Mouse (Mus musculus): Measurements from ENCODE around the gene Cep128. TPM values are rescaled to one million over a fixed set of nuclear protein-coding genes. Genes with fewer than 3 reads are reported as not detected.
A peak's percentile ranks its signal among the peaks of the same experiment; 100 is the strongest.
"Not testable (repeated sequence)": the region's sequence is repeated elsewhere in the genome, so short reads cannot be mapped to it uniquely, and the experiment has no call there.

Gene Cep128
- polyA plus RNA-seq, 1 experiment from 2014 or later, result 9.0 TPM

DNA sequence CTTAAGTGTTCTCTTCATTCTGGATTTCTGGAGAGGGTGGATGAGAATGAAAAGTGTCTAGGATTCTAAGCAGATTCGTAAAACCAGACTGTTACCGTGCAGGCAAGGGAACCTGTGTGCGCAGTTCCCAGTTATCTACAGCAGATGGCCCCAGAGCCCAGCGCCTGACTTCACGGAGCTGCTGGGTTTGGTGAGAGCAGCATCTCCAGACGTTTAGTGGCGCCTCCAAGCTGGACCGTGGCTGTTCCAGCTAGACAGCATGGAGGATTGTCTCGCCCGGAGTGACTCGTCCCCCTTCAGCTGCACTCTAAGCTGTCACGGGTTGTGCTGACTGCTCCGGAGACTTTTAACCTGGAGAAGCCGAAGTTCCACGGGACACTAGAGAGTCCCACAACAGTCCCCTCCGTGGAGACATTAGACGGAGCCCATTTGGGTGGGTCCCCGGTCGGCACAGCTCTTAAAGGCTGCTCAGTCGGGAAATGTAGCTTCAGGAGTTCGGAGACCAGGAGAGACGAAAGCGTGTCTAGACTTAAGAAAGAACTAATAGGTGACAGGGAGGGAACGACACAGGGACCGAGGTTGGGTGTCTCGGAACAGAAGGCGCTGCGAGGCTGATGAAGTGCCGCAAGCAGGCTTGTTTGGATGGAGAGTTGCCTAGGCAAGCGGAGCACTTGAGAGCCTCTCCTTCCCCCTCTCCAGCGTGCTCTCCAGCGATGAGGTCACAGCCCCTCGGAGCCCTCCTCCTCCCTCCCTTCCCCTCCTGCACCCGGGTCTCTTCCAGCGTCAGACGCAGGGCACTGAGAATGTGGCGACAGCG, 16.2 kb upstream of the Cep128 start:
- Histone ChIP-seq H3K27me3 (replicated peaks) (peaks cover 12% of the 10 kb centered on the region), H3K9me3 (no peaks in the 10 kb centered on the region), H3K4me2 (replicated peaks) (peak overlapping the region; percentile 91), H3K9ac (peak overlapping the region; percentile 34; the same call in 1 of the 2 replicates), H3K36me3 (no peaks in the 10 kb centered on the region), H3K27ac (no peak overlapping the region), H3K4me3 (replicated peaks) (peak overlapping the region; percentile 45), H3K4me1 (replicated peaks) (0 out of 2 replicates have a peak, but pooled peaks cover 5% of the 10 kb centered on the region)
- WGBS, result 1% methylated on average over 38 of the region's 38 CpGs
- ATAC-seq, result peak; percentile 95

DNA sequence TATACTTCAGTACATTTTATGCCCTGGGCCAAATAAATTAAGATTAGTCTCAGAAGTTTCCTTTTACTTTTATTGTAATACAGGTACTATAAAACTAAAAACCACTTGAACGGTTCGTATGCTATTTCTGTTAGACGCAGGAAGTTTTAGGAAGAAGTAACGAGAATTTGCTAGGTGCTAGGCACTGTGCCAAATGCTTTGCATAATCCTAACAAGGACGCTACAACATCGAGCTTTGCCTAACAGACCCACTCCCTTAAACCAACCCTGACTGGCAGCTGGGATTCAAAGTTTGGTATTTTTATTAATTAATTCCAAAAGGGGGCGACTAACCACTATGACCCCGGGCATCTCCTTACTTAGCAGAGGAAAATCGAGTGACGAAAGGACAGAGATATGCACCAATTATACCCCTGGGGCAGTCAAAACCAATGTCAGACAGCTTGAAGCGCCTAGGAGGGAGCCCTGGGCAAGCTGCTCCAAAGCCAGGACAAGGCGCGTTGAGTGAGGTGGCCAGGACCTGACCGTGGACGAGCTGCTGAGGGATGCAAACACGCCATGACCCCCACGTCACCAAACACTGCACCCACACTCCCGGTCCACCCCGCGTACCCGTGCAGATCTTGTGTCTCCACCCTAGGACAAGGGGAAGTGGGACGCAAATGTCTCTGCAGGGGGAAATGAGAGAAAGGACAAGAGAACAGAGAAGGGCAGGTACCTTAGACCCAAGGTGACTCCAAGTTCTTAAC, 519 bp downstream of the Cep128 start:
- no peaks in the 10 kb centered on the region for H3K36me3 ChIP-seq
- 0 out of 2 replicates have a peak overlapping the region, but pooled peaks have one; percentile 17 for H3K27ac ChIP-seq
- H3K4me2 ChIP-seq (replicated peaks), result peak overlapping the region; percentile 94
- no peaks in the 10 kb centered on the region for H3K9me3 ChIP-seq
- no peaks in the 10 kb centered on the region for H3K27me3 ChIP-seq (replicated peaks)
- H3K9ac ChIP-seq, result peak overlapping the region; percentile 70
- peak; percentile 77 for ATAC-seq
- 4% methylated on average over 22 of the region's 22 CpGs for WGBS
- no peaks in the 10 kb centered on the region for H3K4me1 ChIP-seq (replicated peaks)
- H3K4me3 ChIP-seq (replicated peaks), result peak overlapping the region; percentile 68

DNA sequence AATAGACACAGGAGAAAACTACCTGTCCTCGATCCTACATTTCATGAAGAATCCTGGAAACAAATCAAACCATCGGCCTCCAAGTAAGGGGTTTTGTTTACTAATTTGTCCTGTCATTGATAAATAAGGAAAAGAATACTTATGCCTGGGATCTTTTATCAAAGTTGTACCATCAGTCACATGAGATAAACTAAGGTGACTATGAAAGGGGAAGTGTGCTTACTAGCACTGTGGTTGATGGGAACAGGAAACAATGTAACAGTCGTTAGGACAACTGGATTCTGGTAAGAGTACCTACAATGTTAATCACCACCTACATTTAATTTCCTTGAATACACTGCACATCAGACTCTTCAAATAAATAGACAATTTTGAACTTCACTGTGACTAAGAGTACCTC, 15.0 kb downstream of the Cep128 start:
- Histone ChIP-seq H3K4me1 (replicated peaks) (no peaks in the 10 kb centered on the region), H3K9ac (no peak overlapping the region), H3K4me2 (replicated peaks) (no peak overlapping the region), H3K27ac (no peak overlapping the region), H3K9me3 (no peaks in the 10 kb centered on the region), H3K27me3 (replicated peaks) (no peaks in the 10 kb centered on the region), H3K4me3 (replicated peaks) (no peak overlapping the region), H3K36me3 (no peaks in the 10 kb centered on the region)
- 78% methylated on average over 3 of the region's 3 CpGs for WGBS
- ATAC-seq, result no peak

DNA sequence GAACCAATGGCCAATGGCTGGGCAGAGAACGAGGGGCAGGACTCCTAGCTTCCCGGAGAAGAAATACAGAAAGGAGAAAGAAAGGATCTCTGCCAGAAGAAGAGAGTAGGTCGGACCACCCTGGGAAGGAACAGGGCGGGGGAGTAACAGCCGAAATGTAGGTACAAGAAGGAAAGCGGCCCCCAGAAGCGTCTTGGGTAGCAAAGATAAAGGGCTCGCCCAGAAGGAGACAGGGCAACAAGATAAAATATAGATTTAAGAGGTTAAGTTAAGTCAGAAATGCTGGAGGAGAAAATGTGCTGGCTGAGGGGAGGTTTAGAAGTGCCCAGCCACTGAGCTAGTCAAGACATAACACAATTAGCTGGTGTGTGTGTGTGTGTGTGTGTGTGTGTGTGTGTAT, 30.4 kb downstream of the Cep128 start:
- Histone ChIP-seq H3K9me3 (no peaks in the 10 kb centered on the region), H3K4me3 (replicated peaks) (no peak overlapping the region), H3K4me1 (replicated peaks) (no peaks in the 10 kb centered on the region), H3K27me3 (replicated peaks) (no peaks in the 10 kb centered on the region), H3K27ac (no peak overlapping the region), H3K36me3 (no peaks in the 10 kb centered on the region), H3K4me2 (replicated peaks) (no peak overlapping the region), H3K9ac (no peak overlapping the region)
- no peak for ATAC-seq
- WGBS, result 92% methylated on average over 8 of the region's 8 CpGs

DNA sequence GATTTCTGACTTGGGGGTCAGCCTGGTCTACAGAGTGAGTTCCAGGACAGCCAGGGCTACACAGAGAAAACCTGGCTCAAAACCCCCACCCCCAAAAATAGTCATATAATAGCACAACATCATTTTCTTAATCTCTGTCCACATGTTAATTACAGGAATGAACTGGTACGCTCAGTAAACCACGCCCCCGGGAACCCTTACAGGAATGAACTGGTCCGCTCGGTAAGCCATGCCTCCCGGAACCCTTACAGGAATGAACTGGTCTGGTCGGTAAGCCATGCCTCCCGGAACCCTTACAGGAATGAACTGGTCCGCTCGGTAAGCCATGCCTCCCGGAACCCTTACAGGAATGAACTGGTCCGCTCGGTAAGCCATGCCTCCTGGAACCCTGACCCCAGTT, 45.6 kb downstream of the Cep128 start:
- ATAC-seq; H3K9me3 ChIP-seq; H3K4me3 ChIP-seq (replicated peaks); H3K36me3 ChIP-seq; H3K27ac ChIP-seq; H3K4me2 ChIP-seq (replicated peaks); H3K9ac ChIP-seq; H3K4me1 ChIP-seq (replicated peaks); H3K27me3 ChIP-seq (replicated peaks): not testable (repeated sequence)
- 98% methylated on average over 13 of the region's 13 CpGs for WGBS

DNA sequence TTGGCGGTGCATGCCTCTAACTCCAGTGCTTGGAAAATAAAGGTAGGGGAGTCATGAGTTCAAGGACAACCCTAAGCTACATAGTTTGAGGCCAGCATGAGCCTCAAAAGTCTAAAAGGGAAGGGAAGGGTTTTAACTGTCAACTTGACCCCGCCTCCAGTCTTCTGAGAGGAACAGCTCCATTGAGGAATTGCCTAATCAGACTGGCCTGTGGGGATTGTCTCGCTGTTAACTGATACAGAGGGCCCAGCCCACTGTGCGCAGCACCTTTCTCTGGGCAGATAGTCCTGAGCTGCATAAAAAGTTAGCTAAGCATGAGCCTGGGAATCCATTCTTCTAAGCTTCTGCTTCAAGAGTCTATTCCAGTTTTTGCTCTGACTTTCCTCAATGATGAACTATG, 56.7 kb downstream of the Cep128 start:
- Histone ChIP-seq H3K4me1 (replicated peaks) (no peaks in the 10 kb centered on the region), H3K4me3 (replicated peaks) (no peak overlapping the region), H3K9ac (no peak overlapping the region), H3K27me3 (replicated peaks) (no peaks in the 10 kb centered on the region), H3K4me2 (replicated peaks) (no peak overlapping the region), H3K9me3 (no peaks in the 10 kb centered on the region), H3K36me3 (no peaks in the 10 kb centered on the region), H3K27ac (no peak overlapping the region)
- ATAC-seq, result no peak
- 73% methylated on average over 4 of the region's 4 CpGs for WGBS

DNA sequence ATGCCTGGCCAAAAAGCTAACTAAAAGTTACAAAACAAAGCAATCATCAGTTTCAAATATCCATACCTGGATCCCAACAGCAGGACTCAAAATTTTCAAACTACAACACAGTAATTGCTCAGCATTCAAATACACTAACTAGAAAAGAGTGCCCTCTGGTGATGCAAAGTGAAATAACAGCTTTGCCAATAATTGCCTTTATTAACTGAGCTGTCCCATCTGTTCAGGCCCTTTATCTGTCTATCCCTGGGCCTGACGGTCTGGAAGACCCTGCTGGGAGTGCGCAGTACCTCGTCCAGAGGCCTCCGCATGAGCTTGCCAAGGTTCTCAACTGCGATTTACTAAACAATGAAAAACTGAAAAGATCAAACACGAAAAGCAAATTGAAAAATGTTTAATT, 58.1 kb downstream of the Cep128 start:
- Histone ChIP-seq H3K9ac (no peak overlapping the region), H3K4me1 (replicated peaks) (no peaks in the 10 kb centered on the region), H3K4me2 (replicated peaks) (no peak overlapping the region), H3K4me3 (replicated peaks) (no peak overlapping the region), H3K27me3 (replicated peaks) (no peaks in the 10 kb centered on the region), H3K9me3 (no peaks in the 10 kb centered on the region), H3K27ac (no peak overlapping the region), H3K36me3 (no peaks in the 10 kb centered on the region)
- 48% methylated on average over 6 of the region's 6 CpGs for WGBS
- ATAC-seq, result 0 out of 2 replicates have a peak, but pooled peaks have one; percentile 49

DNA sequence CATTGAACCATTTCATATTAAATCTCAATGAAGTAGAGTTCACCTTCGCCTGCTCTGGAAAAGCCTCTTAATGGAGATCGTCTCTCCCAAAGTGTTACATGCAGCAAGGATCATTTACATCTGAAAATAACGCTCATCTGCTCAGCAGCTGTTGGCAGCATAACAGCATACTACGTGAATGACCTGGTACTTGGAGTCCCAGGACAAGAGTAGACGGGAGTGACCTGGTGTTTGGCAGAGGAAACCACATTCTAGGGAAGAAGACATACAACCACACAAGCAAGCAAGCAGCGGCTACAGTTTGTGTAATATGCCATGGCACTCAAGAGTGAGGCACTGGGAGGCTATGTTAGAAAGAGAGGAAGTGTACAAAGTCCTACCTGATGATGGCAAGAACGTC, 69.2 kb downstream of the Cep128 start:
- ATAC-seq, result no peak
- WGBS, result 83% methylated on average over 7 of the region's 7 CpGs
- H3K27me3 ChIP-seq (replicated peaks), result no peaks in the 10 kb centered on the region

DNA sequence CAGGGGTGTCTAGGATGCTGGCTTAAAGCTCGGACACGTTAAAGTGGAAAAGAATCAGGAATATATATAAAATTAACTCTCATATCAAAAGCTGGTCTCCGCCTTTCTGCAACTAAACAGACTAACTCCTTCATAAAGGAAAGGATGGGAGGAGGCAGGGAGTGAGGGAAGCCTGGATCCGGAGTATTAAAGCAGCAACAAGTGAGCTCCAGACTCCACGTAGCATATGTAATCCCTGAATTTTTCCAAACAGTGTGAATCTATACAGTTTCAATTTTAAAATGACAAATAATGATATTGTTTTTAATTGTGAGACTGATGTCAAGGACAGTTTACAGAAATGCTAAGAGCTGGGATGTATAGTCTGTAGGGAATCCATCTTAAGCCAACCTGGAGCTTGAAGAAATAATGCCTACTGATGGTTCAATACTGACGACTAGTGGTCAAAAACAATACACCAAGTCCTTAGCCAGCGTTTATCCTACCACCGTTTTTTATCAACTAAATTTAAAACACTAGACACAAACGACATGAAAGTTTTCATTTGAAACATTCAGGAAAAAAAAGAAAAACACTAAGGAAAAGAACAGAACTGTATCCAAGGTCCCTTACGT, 70.1 kb downstream of the Cep128 start:
- H3K27me3 ChIP-seq (replicated peaks), result no peaks in the 10 kb centered on the region
- 49% methylated on average over 10 of the region's 10 CpGs for WGBS
- H3K27ac ChIP-seq, result no peak overlapping the region
- ATAC-seq, result peak; percentile 65
- H3K4me1 ChIP-seq (replicated peaks), result no peaks in the 10 kb centered on the region
- H3K4me2 ChIP-seq (replicated peaks), result no peak overlapping the region
- no peak overlapping the region for H3K4me3 ChIP-seq (replicated peaks)
- H3K36me3 ChIP-seq, result no peaks in the 10 kb centered on the region
- H3K9me3 ChIP-seq, result no peaks in the 10 kb centered on the region
- H3K9ac ChIP-seq, result no peak overlapping the region

More for the DNA sequence above, 69.2 kb downstream of the Cep128 start:
- Histone ChIP-seq H3K27ac (no peak overlapping the region), H3K4me1 (replicated peaks) (no peaks in the 10 kb centered on the region), H3K4me2 (replicated peaks) (no peak overlapping the region), H3K36me3 (no peaks in the 10 kb centered on the region), H3K9me3 (no peaks in the 10 kb centered on the region), H3K4me3 (replicated peaks) (no peak overlapping the region), H3K9ac (no peak overlapping the region)

DNA sequence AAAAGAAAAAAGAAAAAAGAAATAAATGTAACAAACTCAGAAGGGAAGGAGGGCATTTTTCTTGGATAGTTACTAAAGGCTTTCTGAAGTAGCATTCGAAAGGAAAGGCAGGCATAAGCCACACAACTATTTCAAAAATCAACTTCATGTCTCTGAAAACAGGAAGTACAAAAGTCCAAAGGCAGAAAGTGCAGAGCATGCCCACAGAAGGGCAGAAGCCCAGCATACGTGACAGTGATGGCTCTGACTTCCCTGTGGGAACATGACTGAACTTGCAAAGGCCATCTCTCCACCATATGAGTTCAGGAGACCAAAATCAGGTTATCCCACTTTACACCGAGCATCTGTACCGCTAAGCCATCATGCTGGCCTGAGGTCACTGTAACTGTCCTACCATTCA, 71.6 kb downstream of the Cep128 start:
- Histone ChIP-seq H3K27me3 (replicated peaks) (no peaks in the 10 kb centered on the region), H3K9me3 (no peaks in the 10 kb centered on the region), H3K9ac (no peak overlapping the region), H3K36me3 (no peaks in the 10 kb centered on the region), H3K4me1 (replicated peaks) (no peaks in the 10 kb centered on the region), H3K27ac (no peak overlapping the region), H3K4me2 (replicated peaks) (no peak overlapping the region), H3K4me3 (replicated peaks) (no peak overlapping the region)
- no peak for ATAC-seq
- 92% methylated on average over 4 of the region's 4 CpGs for WGBS

DNA sequence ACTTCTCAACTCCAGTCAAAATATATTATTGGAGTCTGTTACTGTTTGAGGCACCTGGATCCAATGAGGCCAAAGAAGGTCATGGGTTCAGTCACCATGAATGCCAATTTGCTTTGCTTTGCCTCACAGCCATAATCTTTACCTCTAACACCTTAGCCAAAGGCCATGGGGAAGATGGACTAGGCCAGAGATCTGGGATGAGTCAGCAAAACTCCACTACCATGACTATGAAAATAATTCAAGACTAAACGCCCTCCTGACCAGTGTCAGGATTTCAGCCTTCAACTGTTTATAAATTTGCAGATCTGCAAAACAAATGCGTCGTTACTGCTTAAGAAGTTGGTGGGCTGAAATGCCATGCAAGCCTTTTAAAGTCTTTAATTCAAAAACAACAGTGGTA, 76.5 kb downstream of the Cep128 start:
- no peaks in the 10 kb centered on the region for H3K36me3 ChIP-seq
- H3K27ac ChIP-seq, result no peak overlapping the region
- H3K4me1 ChIP-seq (replicated peaks), result no peaks in the 10 kb centered on the region
- H3K4me2 ChIP-seq (replicated peaks), result no peak overlapping the region
- no peak for ATAC-seq
- H3K27me3 ChIP-seq (replicated peaks), result no peaks in the 10 kb centered on the region
- no peak overlapping the region for H3K4me3 ChIP-seq (replicated peaks)
- no peak overlapping the region for H3K9ac ChIP-seq
- 68% methylated on average over 3 of the region's 3 CpGs for WGBS
- no peaks in the 10 kb centered on the region for H3K9me3 ChIP-seq

DNA sequence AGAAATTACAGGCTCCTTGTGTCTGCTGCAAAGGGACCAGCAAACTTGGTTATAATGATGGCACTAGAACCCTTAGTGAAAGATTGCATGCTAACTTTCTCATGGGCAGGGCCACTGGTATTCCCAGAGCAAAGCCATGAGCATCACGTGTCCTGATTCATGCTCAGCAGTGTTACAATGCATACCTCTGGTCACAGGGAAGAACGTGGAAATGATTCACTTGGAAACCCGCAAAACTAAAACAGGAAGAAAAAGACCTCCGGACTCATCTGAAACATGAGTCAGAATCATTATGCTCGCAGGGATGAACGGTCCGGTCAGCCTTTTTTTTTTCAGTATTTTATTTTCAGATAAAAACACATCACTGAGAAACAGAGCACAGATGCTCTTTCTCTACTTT, 78.4 kb downstream of the Cep128 start:
- Histone ChIP-seq H3K9me3 (no peaks in the 10 kb centered on the region), H3K36me3 (no peaks in the 10 kb centered on the region), H3K9ac (no peak overlapping the region), H3K4me2 (replicated peaks) (no peak overlapping the region), H3K4me3 (replicated peaks) (no peak overlapping the region), H3K4me1 (replicated peaks) (no peaks in the 10 kb centered on the region), H3K27ac (no peak overlapping the region), H3K27me3 (replicated peaks) (no peaks in the 10 kb centered on the region)
- WGBS, result 76% methylated on average over 7 of the region's 7 CpGs
- ATAC-seq, result no peak

Measured in intestine, embryonic 15.5 days (tissue).